Mouse (Mus musculus) cerebellum, postnatal 25 days (tissue): ENCODE results near the gene Ncf1.
A peak's percentile ranks its signal among the peaks of the same experiment; 100 is the strongest.

ENCODE experiments used
- DNase-seq, 2 experiments: peaks; one replicate each; pipeline ENCODE4 v3.0.0; 2021; ENCODE audit warnings: mixed read lengths in 2 of 2

Ncf1 gene

DNA sequence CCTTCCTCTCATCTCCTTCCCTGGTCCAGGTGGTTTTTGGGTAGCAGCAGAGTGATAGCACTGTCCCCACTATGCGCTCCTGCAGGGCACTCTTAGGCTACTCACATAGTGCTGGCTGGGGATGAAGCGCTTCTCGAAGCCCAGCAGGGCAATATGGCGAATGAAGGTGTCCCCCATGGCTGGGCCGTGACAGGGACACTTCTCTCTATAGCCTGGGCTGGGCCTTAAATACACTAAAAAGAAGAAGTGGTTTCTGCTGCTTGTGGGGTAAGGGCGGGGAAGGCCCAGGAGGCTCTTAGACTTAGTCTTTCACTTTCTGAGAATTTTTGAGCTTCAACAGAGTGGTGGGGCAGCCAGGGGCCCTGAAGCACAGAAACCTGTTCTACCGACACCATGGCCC lies at the start of gene Ncf1:
Ncf1 (minus strand) TSS at position 235 of the 400 bp plus-strand sequence.
- no peak for DNase-seq

DNA sequence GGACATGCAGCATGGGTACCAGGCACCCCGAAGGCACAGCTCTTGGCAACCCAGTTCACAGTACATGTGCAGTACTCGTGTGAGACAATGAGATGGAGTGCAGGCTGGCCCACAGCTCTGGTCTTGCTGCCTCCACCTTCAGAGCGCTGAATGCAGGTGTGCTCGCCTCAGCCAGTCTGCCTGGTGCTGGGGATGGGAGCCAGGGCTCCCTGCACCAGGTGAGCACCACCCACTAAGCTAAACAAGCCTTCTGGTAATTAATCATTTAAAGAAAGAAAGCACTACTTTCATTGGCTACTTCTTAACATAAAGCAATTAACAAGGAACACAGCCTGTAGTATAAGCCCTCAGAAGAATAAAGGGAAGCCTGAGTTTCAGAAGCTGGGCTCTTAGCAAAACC lies 47.7 kb upstream of the Ncf1 start:
- DNase-seq, result no peak

DNA sequence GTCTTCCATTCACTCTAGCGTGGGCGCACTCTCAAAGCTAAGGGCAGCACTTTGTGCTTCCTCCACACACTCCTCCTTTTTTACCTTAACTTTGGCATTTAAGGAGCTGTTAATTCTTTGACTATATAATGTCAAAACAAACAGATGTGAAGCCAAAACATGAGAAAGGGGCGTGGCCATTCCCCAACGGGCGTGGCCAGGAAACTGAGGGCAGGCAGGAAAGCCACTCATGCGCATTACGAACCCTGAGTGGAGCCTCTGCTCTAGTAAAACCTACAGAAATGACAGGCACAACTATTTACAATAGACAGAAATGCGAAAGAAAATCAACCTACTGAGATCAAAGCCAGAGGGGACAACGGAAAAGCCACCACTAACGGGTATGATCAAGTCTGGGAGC lies 46.1 kb upstream of the Ncf1 start:
- DNase-seq, result no peak

DNA sequence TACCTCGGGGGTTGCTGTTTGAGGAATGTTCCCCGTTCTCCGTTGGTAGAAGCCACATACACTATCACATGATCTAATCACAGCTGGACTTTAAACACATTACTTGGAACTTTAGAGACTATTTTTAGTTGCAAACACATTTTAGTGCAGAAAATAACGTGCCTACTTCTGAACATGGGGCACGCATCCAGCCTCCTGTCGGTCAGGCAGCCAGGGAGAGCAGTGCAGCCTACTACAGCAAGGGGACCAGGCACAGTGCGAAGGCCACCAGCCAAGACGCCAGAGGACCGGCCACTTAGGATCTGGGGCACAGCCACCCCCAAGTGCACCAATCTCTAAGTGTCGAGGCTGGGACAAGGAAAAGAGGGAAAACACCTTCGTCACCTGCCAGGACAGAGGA lies 45.6 kb upstream of the Ncf1 start:
- DNase-seq, result no peak

DNA sequence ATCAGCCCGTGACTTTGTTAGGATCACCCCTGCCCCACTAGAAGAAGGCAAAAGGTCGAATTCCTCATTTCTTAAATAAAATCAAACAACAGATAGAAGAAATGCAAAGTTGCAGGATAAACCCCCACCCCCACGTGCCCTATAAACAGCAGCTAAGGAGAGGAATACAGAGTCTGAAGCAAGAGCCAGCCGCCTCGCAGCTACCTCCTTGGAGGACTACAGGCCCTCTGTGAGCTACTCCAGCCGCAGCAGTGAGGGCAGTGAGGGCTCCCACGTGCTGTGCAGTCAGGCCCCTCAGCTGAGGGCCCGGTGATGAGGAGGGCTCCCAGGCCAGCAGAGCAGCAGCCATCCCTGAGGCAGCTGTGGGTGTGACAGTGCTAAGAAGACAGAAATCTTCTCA lies 44.3 kb upstream of the Ncf1 start:
- no peak for DNase-seq

DNA sequence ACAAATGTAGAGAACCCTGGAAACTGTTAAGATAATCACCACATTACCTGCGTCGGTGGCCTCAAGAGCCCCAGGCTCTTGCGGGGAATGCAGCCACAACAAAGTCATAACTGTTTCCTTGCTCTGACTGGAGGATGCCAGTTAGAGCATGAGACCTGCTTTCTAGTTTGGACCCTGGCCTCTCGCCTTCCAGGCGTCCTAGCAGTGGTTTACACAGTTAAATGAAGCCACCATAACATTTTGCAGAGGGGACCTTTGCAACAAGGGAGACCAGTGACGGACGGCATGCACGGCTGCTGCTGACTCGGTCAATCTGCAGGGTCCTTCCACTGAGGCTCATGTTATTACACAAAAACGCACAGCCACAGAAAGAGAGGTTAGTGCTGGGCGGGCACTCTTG lies 43.3 kb upstream of the Ncf1 start:
- no peak for DNase-seq

DNA sequence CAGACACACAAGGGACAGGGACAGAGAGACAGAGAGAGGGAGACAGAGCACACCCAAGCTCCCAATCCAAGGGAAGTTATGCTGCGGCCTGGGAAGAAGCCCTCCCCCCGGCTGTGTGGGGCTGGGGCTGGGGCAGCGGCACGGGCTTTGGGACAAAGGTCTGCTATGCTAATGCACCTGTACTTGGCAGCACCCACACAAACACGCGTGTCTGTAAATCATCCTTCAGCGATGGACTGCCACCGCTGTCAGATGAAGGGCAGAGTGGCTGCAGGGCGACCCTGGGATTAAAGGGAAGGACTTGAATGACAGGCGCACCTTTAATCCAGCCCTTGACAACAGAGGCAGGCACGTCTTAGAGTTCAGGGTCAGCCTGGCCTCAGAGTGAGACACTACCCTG lies 42.0 kb upstream of the Ncf1 start:
- DNase-seq, result no peak

DNA sequence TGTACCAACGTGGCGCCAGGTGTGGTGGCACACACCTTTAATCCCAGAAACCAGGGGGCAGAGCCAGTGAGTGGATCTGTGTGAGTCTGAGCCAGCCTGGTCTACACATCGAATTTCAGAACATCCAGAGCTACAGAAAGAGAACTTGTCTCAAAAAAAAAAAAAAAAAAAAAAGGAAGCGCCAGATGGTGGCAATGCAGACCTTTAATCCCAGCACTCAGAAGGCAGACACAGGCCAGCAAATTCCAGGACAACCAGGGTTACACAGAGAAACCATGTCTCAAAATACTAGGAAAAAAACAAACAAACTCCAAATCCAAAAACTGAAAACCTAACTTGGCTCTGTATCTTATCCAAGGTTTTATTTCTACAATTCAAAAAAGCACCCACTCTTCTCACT lies 41.1 kb upstream of the Ncf1 start:
- no peak for DNase-seq

DNA sequence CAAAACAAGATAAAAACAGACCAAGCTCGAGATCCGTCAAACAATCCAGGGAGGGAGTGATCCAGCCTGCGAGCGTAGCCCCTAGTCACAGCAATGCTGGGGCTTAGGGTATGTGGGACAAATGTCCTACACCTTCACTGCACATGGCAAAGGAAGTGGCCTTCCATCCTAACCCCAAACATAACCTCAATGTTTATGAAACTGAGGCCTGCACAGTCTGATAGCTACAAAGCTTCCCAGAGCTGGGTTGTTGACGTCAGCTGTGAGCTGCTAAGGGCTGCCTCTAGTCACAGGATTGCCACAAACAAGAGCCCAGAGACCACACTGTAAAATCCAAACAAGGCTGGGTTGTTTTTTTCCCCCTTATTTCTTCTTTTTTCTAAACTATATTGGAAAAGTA lies 40.3 kb upstream of the Ncf1 start:
- DNase-seq, result no peak

DNA sequence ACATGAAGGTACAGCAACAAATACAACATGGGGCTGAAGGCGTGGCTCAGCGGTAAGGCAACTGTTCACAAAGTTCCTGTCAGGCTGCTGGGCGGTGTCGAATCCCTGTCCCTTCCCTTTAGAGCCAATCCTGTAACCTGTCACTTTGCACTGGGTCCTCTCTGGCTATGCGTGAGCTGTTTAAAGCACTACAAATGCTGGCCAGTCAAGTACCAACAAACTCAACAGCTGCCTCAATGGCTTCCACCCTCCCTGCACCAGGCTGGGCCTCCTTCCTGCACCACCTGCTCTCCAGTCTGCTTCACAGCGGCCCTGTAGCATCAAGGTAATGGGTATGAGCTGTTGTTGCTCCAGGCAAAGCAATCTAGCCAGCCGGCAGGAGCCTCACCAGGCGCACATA lies 39.3 kb upstream of the Ncf1 start:
- no peak for DNase-seq

DNA sequence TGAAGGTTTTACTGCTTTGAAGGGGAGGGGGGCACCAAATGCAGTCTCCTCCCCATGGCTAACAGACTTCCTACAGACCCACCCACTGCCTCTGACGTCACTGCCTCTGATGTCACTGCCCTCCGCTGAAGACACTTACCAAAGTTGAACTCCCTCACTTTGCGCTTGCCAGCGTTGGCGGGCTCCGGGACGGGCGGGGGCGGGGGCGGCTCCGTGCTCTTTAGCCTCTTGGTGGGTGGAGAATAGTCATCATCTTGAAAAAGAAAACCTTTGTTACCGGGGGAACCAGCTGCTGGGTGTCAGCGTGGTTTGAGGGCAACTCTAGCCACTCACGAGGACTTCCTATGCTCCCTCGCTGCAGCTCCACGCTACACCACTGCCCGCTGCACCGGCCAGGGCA lies 37.0 kb upstream of the Ncf1 start:
- no peak for DNase-seq

DNA sequence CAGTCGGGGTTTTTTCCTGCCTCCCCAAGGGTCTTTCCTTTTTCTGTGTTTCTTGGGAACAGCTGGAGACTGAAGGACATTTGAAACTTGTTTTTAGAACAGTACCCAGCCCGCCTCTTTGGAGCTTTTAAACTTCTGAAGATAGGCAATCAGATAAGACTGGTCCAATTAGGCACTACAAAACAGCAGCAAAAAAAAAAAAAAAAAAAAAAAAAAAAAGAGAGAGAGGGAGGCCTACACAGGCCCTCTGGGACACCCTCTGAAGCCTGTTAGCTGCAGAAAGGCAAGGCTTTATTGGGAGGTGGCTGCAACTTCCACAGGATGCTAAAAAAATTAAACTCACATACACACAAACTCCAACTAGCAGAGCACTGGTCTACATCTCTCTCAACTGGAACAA lies 36.5 kb upstream of the Ncf1 start:
- no peak for DNase-seq

DNA sequence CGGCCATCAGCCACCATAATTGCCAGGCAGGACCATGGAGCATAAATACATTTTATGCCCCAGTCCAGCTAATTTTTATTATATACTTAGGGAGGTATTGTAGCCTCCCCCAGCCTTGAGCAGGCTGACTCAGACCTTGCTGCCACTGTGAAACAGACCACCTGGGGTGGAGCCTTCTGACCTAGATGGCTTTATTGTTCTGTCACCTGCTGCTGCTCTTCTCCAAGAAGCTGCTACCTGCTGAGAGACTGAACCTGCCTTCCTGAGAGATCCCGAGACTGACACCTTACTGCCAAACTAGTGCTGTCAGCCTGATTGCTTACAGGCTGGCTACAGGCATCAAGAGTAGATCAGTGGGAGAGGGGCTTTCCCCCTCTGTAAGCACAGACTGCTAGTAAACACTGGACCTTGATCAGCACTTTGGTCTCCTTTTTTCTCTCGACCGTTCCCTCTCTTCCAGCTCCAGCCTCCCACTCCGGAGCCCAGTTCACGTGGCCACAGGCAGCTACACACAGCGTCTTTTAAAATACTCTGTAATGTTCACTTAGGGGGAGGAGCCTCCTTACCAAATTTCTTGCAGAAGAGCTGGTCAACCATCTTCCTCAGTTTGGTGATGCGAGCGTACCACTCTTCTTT lies 30.7 kb upstream of the Ncf1 start:
- DNase-seq, result peak; percentile 43 to 61

DNA sequence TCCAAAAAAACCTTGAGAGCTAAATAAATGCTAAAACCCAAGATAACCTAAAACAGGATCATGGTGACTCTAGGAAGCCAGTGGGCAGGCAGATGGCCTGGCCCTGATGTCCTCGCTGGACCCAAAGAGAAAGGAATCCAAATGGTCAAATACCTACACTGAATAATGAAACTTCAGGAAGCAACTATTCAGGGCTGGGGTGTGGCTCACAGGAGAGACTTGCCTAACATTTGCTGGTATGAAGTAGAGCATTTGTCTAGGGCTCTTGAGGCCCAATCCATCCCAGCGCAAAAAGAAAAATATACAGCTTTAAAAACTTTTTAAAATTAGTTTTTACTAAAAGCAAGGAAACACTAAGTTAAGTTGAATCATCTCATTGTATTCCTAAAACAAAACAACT lies 29.5 kb upstream of the Ncf1 start:
- DNase-seq, result no peak

DNA sequence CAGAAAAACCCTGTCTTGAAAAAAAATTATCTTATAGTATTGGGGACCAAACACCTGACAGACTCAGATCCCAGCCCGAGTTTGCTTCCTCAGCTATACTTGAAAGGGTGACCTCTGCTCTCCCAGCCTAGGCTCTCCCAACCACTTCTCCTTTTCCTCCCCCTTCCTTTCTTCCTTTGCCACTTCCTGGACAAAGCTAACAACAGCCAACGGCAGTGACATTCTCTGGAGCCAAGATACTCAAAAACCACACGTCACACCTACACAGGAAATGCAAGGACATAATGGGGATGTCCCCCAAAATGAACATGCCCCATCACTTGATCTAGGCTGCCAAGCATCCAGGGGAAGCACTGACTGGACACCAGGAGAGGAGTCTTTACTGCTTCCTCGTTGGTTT lies 29.0 kb upstream of the Ncf1 start:
- no peak for DNase-seq

DNA sequence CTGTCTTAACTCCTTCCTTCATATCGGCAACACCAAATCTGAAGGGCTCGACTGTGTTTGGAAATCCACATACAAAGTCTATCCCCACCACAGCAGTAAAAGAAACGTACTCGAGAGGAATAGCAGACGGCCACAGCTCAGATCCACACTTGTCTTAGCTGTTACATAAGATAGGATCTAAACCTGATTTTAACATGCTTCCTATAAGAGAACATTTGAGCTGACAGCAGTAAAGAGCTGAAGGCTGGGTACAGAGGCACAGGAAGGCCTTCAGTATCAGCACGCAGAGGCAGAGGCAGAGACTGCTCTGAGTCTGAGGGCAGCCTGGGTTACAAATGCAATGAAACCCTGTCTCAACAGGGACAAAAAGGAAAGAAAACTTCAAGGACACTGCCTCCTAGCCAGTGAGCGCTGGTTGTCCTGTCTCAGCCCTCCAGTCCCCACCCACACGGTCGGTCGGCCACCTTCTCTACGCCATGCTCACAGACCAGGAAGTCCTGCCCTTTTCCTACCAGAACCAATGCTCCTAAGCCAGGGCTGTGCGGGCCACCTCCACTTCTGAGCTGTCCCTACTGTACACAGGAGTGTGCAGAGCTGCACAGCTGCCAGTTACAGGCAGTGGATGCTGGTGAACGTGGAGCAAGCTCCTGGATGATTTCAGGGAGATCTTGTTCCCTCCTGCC lies 28.1 kb upstream of the Ncf1 start:
- no peak for DNase-seq

DNA sequence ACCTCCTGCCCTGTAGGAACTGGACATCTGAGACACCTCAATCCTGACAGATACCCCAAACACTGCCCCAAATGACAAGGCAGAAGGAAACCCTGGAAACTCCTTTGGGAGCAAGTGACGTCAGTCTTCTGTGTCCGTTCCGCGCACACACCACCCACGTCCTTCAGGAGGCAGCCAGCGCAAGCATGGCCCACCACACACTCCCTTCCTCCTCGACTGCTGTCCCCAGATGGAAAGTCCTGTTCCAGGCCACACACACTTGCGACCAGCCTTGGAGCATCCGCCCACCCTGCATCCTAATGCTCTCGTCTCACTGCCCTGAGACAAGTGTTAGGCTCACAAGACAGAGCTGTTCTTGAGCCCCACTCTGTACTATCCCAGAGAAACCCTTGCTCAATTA lies 25.9 kb upstream of the Ncf1 start:
- no peak for DNase-seq

DNA sequence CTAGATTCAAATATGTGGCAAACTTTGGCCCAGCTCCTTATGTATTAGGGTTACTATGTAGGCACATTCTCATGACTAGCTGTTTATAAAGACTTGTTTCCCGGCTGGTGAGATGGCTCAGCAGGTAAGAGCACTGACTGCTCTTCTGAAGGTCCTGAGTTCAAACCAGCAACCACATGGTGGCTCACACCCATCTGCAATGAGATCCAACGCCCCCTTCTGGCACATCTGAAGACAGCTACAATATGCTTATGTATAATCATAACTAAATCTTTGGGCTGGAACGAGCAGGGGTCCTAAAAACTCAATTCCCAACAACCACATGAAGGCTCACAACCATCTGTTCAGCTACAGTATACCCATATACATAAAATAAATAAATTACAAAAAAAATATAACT lies 24.4 kb upstream of the Ncf1 start:
- DNase-seq, result no peak

DNA sequence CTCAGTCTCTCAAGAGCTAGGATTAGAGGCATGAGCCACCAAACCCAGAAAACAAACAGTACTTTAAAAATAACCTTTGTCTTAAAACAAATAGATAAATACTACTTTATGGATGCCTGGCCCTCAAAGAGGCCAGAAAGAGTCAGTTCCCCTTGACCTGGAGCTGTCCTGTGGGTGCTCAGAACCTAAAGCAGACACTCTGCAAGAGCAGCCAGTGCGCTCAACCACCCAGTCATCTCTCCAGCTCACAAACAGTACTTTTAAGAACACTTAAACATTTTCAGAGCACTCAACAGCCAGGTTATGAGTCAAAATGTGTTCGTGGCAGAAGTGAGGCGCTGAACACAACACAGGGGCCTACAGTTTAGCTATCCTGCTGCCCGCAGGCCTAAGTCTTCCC lies 21.7 kb upstream of the Ncf1 start:
- no peak for DNase-seq

DNA sequence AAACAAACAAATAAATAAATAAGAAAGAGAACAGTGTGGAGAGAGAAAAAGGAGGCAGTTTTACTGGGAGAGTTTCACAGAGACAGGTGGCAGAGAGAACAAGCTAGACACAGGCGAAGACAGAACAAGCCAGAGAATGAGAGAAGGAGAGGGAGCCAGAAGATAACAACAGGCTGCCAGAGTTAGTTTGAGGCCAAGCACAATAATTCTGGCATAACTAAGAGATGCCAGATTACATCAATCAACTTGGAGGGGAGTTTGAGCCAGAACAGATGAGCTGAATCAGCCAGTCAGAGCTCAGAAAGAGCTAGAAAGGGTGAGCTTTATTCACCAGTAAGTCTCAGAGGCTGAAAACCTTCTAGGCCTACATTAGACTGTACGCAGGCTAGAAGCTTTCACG lies 21.2 kb upstream of the Ncf1 start:
- DNase-seq, result no peak

DNA sequence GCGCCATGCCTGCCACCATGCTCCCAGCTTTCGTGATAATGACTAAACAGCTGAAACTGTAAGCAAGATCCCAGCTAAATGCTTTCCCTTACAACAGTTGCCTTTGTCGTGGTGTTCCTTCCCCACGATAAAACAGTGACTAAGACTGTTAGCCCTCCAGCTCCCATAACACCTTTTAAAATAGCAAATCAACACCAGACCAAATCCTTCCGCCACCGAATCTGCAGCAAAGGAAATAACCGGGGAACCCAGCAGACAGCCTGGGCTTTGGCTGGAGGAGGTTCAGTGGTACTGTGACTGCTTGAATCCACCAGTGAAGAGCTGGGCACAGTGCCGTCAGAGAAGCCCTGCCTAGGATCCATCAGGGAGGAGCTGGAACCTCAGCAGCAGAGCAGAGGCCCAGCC lies 19.8 kb upstream of the Ncf1 start:
- DNase-seq, result no peak

DNA sequence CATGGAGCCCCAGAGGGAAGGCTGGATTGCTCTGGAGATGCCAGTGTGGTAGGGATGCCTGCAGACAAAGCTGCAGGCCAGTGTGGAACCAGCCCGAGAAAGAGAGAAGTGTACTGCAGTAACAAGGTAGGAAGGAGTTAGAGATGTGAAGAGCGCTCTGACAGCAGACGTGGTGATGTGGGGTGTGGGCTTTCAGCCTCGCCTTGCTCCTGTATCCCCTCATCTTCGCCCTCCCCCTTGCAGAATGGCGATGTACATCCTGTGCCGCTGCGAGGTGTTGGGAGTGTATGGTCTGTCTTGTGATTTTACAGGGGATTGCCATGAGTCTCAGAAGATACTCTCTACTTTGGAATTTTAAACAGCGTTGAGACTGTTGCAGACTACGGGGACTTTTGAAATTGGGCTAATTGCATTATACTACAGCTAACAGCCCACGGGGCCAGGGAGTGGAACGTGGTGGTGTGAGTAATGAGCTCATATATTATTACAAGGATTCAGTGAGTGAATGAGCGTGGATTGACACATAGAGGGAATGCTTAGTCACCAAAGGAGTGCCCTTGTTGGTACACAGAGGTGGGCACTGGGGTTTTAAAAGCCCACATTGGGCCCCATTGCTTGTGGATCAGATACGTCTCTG lies 19.3 kb upstream of the Ncf1 start:
- no peak for DNase-seq

DNA sequence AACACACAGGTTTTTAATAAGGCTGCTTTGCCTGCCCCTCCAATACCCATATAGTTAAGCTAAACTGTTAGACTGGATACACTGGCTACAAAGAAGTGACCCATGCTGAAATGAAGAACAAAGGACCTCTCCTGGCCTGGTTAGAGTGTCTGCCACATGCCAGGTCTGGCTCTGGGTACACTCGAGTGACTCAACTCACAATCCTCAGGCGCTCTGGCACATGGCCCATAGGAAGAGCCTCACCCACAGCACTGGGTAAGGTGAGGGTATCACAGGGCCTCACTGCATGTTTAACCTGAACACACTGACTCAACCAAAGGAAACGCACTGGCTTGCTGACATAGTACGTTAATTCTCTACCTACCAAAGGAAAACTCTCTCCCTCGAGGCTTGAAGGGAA lies 16.7 kb upstream of the Ncf1 start:
- DNase-seq, result peak in 1 of 2 experiments; percentile 64

DNA sequence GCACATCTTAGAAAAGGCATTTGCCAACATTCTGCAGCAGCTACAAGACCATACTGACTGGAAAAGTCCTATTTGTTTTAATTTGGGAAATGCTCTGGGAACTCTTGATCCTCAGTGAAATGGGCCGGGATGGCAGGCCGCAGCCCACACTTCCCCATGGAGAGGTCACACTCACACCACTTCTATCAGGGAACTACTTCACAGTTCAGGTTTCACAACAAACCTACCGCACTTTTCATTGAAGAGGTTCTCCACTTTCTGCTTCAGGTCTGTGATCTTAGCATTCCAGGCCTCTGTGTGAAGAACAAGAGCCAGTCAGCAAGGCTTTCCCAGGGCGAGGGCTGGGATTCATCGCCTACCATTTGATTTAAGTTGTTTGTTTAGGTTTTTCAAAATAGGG lies 15.5 kb upstream of the Ncf1 start:
- DNase-seq, result no peak
